ENCODE assay signal across 9 mouse cellular contexts in the genomic region with DNA sequence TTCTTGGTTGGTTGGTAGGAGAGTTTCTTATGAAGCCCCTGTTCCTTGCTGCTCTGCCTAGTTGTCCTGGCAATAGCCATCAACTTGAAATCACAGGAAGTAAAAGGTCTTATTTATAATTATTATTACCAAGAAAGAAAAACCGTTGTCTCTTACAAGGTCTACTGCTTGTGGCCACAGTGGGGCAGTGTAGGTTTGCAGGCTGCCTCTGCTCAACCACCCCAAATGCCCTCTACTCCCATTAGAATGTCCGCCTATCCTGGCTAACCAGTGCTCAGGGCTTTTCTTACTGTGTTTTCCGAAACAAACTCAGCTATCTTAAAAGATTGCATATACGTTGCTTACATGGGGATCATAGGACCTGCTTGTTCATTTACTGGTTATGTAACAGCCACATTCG.
DNase-seq lines count a peak whose midpoint lies in the region; ATAC-seq and TF ChIP-seq lines count a peak whose summit lies in the region.
"Had no signal": no experiment of that assay in that cellular context is flagged by ENCODE, and none has a peak within 500 bp of the region (broad histone marks: within the 10 kb centered on the region; RNA-seq: fewer than 3 reads in every experiment).

No protein-coding gene starts in this region.

- no peak overlapping the region for H3K4me3 ChIP-seq in E14TG2a.4 (replicated peaks; ENCODE audit: low read length)
- no peak overlapping the region for H3K4me3 ChIP-seq in embryonic facial prominence, embryonic 10.5 days
- H3K4me3 ChIP-seq in lung, adult 2 months (replicated peaks; ENCODE audit: extremely low read depth, low read depth, low read length), result no peak overlapping the region
- no peak overlapping the region for H3K4me3 ChIP-seq in hindbrain, embryonic 13.5 days

- H3K4me1 ChIP-seq in E14TG2a.4 (replicated peaks; ENCODE audit: low read depth, low read length), result 0 out of 2 replicates have a peak, but pooled peaks cover 5% of the 10 kb centered on the region
- 0 out of 2 replicates have a peak, but pooled peaks cover 4% of the 10 kb centered on the region for H3K4me1 ChIP-seq in embryonic facial prominence, embryonic 10.5 days
- H3K4me1 ChIP-seq in lung, adult 2 months (ENCODE audit: control insufficient read depth, insufficient read depth, low read length), result peaks cover 8% of the 10 kb centered on the region
- peaks cover 24% of the 10 kb centered on the region for H3K4me1 ChIP-seq in hindbrain, embryonic 13.5 days (replicated peaks)

- no peaks in the 10 kb centered on the region for H3K36me3 ChIP-seq in E14TG2a.4 (ENCODE audit: insufficient read depth, low read length)
- H3K36me3 ChIP-seq in embryonic facial prominence, embryonic 10.5 days (replicated peaks), result peaks cover 9% of the 10 kb centered on the region
- peaks cover 8% of the 10 kb centered on the region for H3K36me3 ChIP-seq in hindbrain, embryonic 13.5 days

- no peak overlapping the region for H3K9ac ChIP-seq in hindbrain, embryonic 13.5 days

- WGBS in embryonic facial prominence, embryonic 10.5 days, result 74% methylated on average over 5 of the region's 5 CpGs
- WGBS in lung, adult 2 months, result 51% methylated on average over 5 of the region's 5 CpGs
- WGBS in hindbrain, embryonic 13.5 days, result 72% methylated on average over 5 of the region's 5 CpGs

- no peak for ATAC-seq in hindbrain, embryonic 13.5 days (ENCODE audit: low FRiP score)

- peak; percentile 50 for TF ChIP-seq CTCF in E14TG2a.4 (conservative IDR thresholded peaks at IDR 0.05; ENCODE audit: low read length)
- TF ChIP-seq CTCF in lung, adult 2 months (IDR thresholded peaks at IDR 0.05; ENCODE audit: insufficient read depth, low read length), result peak; percentile 76

- no peak overlapping the region for H3K27ac ChIP-seq in embryonic facial prominence, embryonic 10.5 days (replicated peaks)
- H3K27ac ChIP-seq in hindbrain, embryonic 13.5 days, result no peak overlapping the region
- H3K27ac ChIP-seq: macrophage had no signal

- H3K4me2 ChIP-seq in hindbrain, embryonic 13.5 days, result no peak overlapping the region

- TF ChIP-seq POLR2A in lung, adult 2 months (IDR thresholded peaks at IDR 0.05; ENCODE audit: borderline replicate concordance, extremely low read depth, low read depth, low read length), result no peak

- no peaks in the 10 kb centered on the region for H3K27me3 ChIP-seq in E14TG2a.4 (ENCODE audit: insufficient read depth, low read length)
- no peaks in the 10 kb centered on the region for H3K27me3 ChIP-seq in embryonic facial prominence, embryonic 10.5 days (replicated peaks; ENCODE audit: low read depth, poor library complexity, severe bottlenecking)
- H3K27me3 ChIP-seq in hindbrain, embryonic 13.5 days, result no peaks in the 10 kb centered on the region

- no peaks in the 10 kb centered on the region for H3K9me3 ChIP-seq in E14TG2a.4 (ENCODE audit: low read length)
- no peaks in the 10 kb centered on the region for H3K9me3 ChIP-seq in embryonic facial prominence, embryonic 10.5 days
- no peaks in the 10 kb centered on the region for H3K9me3 ChIP-seq in hindbrain, embryonic 13.5 days

- peak; percentile 29 to 42 for DNase-seq in adrenal gland, adult 18-20 months (ENCODE audit: low spot score in 2 of 2)
- no peak for DNase-seq in adrenal gland, postnatal 4 days (ENCODE audit: low spot score in 2 of 2)
- peak; percentile 34 to 46 for DNase-seq in left cerebral cortex, adult 18-20 months (ENCODE audit: low spot score in 2 of 2)
- DNase-seq in left cerebral cortex, adult 8-10 months (ENCODE audit: low spot score in 2 of 2), result no peak
- DNase-seq in embryonic facial prominence, embryonic 10.5 days (ENCODE audit: low spot score), result peak; percentile 33
- DNase-seq in lung, adult 2 months, result no peak

Comparison
In these comparisons a context has a peak if more than half of its experiments do, and no peak if none do; other contexts are left out.
1. DNase-seq: peak in adrenal gland, adult 18-20 months (2 of 2), left cerebral cortex, adult 18-20 months (2 of 2) and embryonic facial prominence, embryonic 10.5 days (single experiment); none in adrenal gland, postnatal 4 days (0 of 2), left cerebral cortex, adult 8-10 months (0 of 2) and lung, adult 2 months (single experiment).